Comparison of ENCODE assay signal across 13 mouse cellular contexts in the genomic region with DNA sequence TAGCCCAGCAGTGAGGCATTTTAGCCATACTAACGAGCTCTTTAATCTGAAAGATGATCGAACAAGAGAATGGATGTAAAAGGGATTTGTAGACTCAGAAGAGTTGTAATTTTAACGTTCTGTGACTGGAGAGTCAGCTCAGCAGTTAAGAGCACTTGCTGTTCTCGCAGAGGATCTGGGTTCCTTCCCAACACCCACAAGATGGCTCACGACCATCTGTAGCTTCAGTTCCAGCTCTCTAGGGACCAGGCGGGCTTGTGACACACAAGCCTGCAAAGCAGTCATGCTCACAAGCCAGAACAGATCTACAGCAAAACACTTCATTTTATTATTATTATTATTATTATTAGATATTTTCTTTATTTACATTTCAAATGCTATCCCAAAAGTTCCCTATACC. TPM values are rescaled to one million over a fixed set of nuclear protein-coding genes. Genes with fewer than 3 reads are reported as not detected.
DNase-seq lines count a peak whose midpoint lies in the region; ATAC-seq and TF ChIP-seq lines count a peak whose summit lies in the region.
"Had no signal": no experiment of that assay in that cellular context is flagged by ENCODE, and none has a peak within 500 bp of the region (broad histone marks: within the 10 kb centered on the region; RNA-seq: fewer than 3 reads in every experiment).

No protein-coding gene starts in this region.

- no peak overlapping the region for H3K27ac ChIP-seq in heart, embryonic 10.5 days
- 0 out of 2 replicates have a peak overlapping the region, but pooled peaks have one; percentile 25 for H3K27ac ChIP-seq in olfactory bulb, adult 2 months (ENCODE audit: insufficient read depth, low read depth, low read length)
- H3K27ac ChIP-seq: kidney, embryonic 15.5 days; midbrain, embryonic 13.5 days; neural tube, embryonic 15.5 days had no signal

- no peak for ATAC-seq in erythroid progenitor cell, adult 5-6 weeks (replicated peaks; ENCODE audit: low FRiP score, poor library complexity, severe bottlenecking)
- ATAC-seq: lung, postnatal 0 days; midbrain, embryonic 13.5 days had no signal

- TF ChIP-seq CTCF in olfactory bulb, adult 2 months (IDR thresholded peaks at IDR 0.05; ENCODE audit: insufficient read depth, low read depth, low read length), result no peak

- H3K9me3 ChIP-seq in heart, embryonic 10.5 days, result no peaks in the 10 kb centered on the region
- H3K9me3 ChIP-seq: kidney, embryonic 15.5 days; midbrain, embryonic 13.5 days; neural tube, embryonic 15.5 days had no signal

- no peaks in the 10 kb centered on the region for H3K27me3 ChIP-seq in heart, embryonic 10.5 days (ENCODE audit: insufficient read depth, poor library complexity, severe bottlenecking)
- H3K27me3 ChIP-seq: CH12.LX; kidney, embryonic 15.5 days; midbrain, embryonic 13.5 days; neural tube, embryonic 15.5 days had no signal

- no peak for TF ChIP-seq POLR2A in olfactory bulb, adult 2 months (IDR thresholded peaks at IDR 0.05; ENCODE audit: insufficient read depth, low read depth, low read length)

- peak; percentile 54 for DNase-seq in heart, adult 8-10 months (ENCODE audit: low spot score)
- no peak for DNase-seq in heart, embryonic 10.5 days (ENCODE audit: low spot score)
- peak; percentile 93 for DNase-seq in brain, adult 2 months (ENCODE audit: low read depth, low spot score)
- peak; percentile 47 to 66 for DNase-seq in frontal cortex, postnatal 36 days (ENCODE audit: low spot score in 2 of 2)
- no peak for DNase-seq in urinary bladder, postnatal 10 days (ENCODE audit: low spot score)
- DNase-seq: thymus, postnatal 14 days had no signal

- peaks cover 15% of the 10 kb centered on the region for H3K36me3 ChIP-seq in heart, embryonic 10.5 days

- 78% methylated on average over 6 of the region's 6 CpGs for WGBS in heart, embryonic 10.5 days
- WGBS in olfactory bulb, adult 2 months, result 26% methylated on average over 6 of the region's 6 CpGs

- no peak overlapping the region for H3K4me3 ChIP-seq in heart, embryonic 10.5 days
- H3K4me3 ChIP-seq in olfactory bulb, adult 2 months (ENCODE audit: insufficient read depth, low read depth, low read length), result no peak overlapping the region
- H3K4me3 ChIP-seq: kidney, embryonic 15.5 days; midbrain, embryonic 13.5 days; neural tube, embryonic 15.5 days had no signal

- H3K4me1 ChIP-seq in heart, embryonic 10.5 days, result peaks cover 29% of the 10 kb centered on the region
- peaks cover 19% of the 10 kb centered on the region for H3K4me1 ChIP-seq in olfactory bulb, adult 2 months (ENCODE audit: control insufficient read depth, insufficient read depth, low read length)

RNA-seq across cellular contexts. Expression of a gene that starts 25.1 kb away (rescaled TPM):
- total RNA-seq in heart, adult 8-10 months (2022), result 100 to 1,000 TPM; 207 to 235 (median 219) TPM
- 369 and 431 TPM in 2 replicates for polyA plus RNA-seq in heart, embryonic 10.5 days (2016; fragmentation: Nextera tagmentation; extraction: Ambion mirVana)
- polyA plus RNA-seq in olfactory bulb, adult 2 months (2012; ENCODE audit: insufficient read depth, insufficient read length, low replicate concordance, missing spikeins), result 73.1 TPM in 1 of 2 replicates, not detected in the other
- total RNA-seq in erythroid progenitor cell, adult 5-6 weeks (2015; ENCODE audit: low replicate concordance), result 195 and 254 TPM in 2 replicates
- 40.0 and 104 TPM in 2 replicates for total RNA-seq in erythroid progenitor cell, adult 5-6 weeks (2017; ENCODE audit: low replicate concordance)

Comparison
In these comparisons a context has a peak if more than half of its experiments do, and no peak if none do; other contexts are left out.
1. DNase-seq: peak in heart, adult 8-10 months (single experiment), brain, adult 2 months (single experiment) and frontal cortex, postnatal 36 days (2 of 2); none in heart, embryonic 10.5 days (single experiment) and urinary bladder, postnatal 10 days (single experiment).